Mouse (Mus musculus): ENCODE results near the gene Stard10.

Stard10 gene

DNA sequence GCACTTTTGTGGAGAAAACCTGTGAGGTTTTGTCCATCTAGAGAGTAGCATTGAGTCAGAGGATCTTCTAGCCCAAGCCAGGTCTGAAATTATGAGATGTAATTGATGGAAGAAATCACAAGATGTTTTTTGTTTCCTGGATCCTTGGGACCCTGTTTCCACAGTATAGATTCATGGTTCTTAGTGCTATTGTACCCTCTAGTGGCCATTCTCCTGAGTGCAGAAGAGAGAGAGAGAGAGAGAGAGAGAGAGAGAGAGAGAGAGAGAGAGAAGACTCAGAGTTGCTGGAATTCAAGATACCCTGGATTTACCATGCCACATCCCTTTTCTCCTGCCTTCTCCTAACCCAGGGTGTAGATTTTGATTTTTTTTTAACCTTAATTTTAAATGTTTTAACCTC lies 57.3 kb downstream of the Stard10 start:
- peak; percentile 71 to 76 for DNase-seq

DNA sequence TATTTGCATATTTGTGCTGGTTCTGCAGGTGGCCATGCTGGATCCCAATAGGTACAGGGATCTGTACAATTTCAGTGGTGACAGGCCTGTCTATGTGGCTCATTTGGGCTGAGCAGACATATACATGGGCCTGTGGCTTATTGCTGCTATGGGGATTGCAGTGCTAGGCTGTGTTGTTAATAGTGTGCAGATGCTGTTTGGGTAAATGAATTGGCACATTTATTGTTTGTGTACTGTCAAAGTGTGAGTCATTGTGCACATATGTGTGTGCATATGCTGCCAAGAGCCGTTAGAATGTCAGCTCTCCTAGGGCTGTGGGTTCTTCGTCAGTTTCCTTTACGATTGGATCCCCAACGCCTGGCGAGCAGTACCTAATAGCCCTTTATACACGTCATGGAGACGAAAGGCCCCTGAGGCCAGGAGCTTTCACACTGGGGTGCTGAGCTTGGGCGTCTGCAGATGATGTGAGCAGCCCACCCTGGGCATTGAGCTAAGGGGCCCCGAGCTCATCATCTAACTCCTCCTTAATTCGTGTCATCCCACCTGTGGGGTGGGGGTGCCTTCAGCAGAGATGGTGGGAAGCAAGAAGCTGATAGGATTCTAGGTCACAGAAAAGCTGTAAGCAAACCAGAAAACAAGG lies 59.9 kb downstream of the Stard10 start:
- no peak for DNase-seq

DNA sequence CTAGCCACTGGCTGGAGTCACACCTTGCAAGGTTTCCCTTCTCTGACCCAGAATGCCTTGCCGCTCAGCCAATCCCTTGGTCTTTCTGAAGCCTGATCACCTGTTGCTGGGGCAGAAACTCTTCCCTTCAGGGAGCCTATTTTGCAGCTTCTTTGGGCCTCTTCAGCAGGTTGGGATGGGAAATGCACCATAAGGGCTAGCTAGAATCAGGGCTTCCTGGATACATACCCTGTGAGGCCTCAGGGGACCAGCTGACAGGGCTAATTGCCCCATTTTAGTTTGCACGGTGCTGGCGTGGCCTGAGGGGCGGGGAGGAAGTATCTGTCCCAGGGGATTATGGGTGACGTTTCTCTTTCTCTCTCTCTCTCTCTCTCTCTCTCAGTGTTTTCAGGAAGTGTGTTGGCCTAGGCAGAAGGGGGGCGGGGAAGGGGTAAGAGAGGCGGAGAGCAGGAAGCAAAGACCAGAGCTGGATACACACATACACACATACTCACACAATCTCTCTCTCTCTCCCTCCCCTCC lies 60.9 kb downstream of the Stard10 start:
- no peak for DNase-seq

DNA sequence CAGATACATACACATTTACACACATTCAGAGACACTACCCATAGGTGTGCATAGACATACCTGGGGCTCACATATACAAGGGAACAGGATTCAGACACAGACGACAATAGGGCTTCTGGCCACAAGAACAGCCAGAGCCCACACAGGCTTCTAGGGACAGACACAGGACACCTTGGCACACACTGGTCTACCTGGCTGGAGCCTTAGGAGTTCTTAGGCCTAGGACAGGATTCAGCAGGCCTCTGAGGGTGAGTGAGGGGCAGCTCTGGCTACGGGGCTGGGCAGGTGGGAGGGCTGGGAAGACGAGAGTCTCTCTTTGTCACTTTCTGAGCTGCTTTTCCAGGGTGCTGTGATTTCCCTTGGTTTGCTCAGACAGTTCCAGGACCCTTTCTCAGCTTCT lies 61.4 kb downstream of the Stard10 start:
- DNase-seq, result no peak

DNA sequence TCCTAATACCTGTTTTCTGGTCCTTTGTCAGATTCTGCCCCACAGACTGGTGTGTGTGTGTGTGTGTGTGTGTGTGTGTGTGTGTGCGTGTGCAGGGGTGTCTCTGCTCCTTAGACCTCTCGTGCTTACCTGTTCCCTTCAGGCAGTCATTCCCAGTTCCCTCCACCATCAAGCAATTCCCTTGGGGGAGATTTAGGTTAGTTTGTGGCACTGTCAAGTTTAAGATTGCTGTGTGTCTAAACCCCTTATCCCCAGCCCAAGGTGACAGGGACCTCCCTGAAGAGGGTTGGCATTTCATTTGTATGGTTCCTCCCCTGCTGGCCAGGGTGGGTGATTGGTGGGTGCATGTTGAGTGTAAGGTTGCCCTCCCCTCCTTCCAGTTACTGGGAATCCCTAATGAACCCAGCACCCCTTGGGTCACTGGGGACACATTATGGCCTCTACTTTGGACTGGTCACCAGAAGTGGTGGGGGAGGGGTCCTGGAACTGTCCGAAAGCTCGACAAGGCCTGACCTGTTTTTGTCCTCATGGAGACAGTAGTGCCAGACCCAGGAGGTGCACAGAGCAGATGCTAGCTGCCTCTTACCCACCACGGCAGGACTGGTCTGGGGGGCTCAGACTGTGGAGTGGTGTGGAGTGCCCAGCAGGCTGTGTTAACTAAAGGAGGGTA lies 62.0 kb downstream of the Stard10 start:
- no peak for DNase-seq

DNA sequence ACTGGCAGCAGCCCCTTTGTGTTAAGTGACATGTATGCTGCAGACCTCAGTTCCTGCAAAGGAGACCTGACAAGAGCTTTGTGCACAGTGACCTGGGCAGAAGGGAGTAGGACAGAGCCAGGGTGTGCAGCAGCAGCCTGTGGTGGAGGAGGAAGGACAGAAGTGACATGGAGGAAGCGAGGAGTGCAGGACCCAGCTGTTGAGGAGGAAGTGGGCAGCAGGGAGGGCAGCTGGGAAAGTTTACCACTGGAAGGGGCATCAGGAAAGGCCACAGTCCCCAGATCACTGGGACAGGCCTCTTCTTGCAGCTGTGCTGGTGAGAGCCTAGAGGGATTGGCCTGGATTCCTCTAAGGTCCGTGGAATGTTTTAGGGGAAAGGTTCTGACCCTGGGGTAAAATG lies 62.8 kb downstream of the Stard10 start:
- no peak for DNase-seq

DNA sequence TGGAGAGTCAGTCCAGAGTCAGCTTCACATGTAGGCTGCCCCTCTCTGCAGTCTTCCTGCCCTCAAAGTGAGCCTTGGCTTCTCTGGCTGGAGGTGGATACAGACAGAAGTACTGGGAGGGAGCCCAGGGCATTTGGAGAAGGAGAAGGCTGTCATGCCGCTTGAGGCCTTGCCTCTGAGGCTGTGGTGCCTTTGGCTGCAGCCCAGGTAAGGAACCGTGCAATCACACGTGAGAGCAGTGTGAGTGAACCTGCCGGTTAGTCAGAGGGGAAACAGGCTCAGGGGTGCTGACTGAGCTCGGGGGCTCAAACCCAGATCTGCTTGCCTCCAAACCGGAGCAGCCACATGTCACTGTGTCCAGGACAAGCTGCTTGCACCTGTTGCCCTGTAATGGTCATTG lies 64.6 kb downstream of the Stard10 start:
- no peak for DNase-seq

DNA sequence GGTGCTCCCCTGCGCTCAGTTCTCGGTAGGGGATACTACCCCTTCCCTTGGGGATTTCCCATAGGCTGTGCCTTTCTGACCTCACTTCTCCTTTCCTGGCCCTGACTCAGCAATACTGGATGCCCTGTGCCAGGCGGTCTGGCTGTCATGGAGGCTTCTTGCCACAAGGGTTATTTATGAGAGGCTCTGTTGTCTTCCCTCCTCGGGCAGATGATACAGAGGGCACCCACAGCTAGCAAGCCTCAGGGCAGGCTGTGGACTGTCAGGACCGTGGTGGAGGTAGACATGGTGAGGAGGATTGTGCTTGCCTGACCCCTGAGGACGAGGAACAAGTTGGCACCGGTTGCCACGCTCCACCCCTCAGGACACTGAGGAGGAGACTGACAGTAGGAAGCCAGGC lies 65.5 kb downstream of the Stard10 start:
- DNase-seq, result no peak

DNA sequence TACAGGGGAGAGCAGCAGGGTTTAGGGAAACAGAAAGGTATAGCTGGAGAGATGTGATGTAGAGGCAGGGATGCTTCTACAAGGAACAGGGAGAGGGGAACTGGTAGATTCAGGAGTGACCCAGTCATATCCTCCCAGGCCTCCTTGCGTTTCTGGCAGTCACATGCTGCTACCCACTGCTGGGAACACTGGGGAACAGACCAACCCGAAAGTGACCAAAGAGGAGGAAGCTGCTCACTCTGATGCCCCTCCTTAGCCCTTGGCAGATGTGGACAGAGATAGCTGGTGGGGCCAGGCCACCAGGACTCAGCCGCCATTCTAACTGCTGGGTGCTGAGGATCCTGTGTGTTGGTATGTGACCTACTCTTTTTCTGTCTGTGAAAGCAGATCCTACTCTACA lies 66.9 kb downstream of the Stard10 start:
- DNase-seq, result no peak

DNA sequence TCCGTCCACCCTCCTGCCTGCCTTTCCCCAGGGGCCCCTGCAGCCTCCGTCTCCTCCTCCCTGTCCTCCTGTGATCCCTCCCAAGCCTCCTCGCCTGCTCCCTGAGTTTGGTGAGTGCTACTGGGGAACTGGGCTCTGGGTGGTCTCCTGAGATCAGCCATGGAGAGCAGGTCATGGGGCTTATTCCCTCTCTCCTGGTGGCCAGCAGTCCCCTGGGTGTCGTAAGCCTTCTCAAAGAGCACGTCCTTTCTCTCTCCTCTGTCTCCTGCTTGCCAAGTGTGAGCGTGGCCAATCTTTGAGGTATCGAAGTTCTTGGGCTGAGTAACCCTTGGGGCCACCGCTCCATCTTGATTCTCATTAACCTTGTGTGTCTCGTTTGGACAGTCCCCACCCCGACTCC lies 68.0 kb downstream of the Stard10 start:
- no peak for DNase-seq

DNA sequence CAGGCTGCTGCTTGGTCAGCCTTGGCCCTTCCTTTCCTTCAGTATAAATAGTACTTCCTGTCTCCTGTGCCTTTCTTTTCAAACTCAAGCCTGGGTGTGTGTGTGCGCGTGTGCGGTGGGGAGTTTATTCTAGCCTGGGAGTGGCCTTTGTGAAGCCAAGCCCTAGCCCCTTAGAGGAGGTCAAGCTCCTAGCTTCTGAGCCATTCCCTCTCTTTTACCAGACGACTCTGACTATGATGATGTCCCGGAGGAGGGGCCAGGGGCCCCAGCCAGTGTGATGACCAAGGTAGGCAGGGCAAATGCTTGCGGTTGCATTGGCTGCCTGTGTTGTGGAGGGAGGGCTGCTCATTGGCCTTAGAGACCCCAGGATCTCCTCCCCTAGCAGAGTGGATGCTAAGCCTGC lies 68.4 kb downstream of the Stard10 start:
- no peak for DNase-seq

DNA sequence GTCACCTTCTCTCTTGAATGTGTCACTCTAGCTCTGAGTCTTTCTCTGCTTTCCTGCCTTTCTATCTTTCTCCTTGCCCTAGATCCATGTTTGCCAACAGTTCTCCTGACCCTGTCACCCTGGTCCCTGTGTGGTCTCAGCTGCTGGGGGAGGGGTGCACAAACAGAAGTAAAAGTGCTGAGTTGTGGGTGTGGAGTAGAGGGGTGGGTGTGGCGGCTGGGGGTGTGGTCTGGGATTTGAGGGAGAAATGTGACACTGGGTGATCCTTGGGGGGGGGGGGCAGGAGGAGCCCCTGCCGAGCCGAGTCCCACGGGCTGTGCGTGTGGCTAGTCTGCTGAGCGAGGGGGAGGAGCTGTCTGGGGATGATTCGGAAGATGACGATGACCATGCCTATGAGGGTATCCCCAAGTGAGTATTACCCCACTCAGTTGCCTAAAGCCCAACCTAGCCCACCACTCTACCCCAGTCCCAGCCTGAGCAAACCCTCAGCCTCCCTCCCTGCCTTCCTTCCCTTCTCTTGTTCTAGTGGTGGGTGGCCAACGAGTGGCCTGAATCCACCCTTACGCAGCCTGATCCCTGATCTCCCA lies 69.1 kb downstream of the Stard10 start:
- no peak for DNase-seq

DNA sequence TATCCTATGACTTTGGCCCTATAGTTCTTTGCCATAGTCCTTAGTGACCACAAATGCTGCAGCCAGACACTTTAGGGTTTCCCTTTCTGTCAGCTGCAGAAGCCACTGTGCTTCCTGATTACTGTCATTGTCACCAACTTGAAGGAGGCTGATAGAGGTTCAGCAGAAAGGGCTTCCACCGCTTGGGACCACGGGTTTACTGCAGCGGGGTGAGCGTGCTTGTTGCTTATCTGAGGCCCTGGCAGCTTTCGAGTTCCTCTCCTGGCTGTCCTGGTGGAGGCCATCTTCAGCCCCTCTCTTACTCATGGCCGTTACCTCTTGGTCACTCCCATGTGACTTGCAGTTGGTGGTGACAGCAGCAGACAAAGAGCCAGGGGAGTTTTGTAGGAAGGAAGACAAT lies 72.4 kb downstream of the Stard10 start:
- no peak for DNase-seq

DNA sequence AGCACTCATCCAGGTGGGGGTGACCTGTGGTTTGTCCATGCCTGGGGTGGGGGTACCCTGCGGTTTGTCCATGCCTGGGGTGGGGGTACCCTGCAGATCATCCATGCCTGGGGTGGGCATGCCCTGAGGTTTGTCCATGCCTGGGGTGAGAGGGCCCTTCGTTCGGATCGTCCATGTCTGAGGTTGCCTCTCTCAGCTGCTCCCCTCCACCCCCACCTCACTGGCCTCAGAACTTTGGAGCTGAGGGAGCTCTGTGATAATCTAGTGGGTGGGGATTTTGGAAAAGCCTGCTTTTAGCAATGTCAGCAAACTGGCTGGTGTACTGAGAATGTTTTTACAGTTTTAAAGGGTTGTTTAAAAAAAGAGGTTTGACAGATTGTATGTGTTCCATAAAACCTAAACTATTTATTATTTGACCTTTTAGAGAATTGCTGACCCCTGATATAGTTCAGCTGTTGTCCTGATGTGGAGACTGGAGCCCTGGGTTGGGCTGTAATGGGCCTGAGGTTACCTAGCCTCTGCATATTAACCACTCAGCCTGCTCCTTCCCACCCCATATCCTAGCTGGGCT lies 75.1 kb downstream of the Stard10 start:
- no peak for DNase-seq

DNA sequence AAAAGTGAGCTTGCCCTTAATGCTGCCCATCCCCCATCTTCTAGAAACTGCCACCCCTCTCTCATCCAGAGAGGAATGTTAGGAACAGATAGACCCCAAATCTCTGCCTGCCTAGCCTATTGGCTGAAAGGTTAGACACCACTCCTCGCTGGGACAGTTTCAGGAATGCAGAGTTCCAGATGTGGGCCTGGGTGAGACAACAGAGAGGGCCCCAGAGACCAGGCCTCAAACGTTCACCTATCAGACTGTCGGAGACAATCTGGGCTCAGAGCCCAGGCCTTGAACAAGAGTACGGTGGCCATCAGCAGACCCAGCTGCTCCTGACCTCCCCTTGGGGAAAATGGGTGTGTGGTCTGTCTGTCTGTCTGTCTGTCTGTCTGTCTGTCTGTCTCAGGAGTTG lies 76.1 kb downstream of the Stard10 start:
- no peak for DNase-seq

DNA sequence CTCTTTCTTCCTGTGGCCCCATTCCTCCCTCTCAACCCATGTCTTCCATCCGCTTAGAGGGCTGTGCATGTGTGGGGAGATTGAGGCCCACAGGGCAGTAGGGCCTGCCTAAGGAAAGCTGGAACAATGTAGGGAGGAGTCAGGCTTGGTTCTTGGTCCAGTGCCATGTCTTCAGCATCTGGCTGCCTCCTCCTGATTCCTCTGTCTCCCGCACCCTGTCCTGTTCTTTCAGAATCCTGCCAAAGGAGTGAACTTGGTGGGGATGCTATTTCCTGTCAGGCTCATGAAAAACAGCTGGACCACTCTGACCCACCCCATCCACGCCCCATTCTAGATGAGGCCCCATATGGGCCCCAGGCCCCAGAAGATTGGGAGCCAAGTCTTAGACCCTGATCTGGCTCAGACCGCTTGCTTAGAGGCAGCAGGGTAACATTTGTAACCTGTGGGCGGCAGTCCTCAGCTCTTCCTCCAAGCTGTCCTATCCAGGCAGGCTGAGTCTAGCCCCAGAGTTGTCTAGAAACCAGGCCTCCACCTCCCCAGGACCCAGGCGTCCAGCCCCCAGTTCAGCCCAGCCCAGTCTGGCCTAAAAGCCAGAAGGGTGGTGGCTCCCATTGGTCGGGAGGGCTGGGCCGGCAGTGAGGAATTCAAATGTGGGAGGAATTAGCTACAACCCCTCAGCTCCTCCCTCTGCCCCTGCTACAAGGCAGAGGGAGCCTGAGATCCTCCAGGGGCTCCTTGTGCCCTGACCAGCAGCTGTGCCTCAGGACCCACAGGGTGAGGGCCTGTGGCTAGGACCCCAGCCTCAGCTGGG lies 77.0 kb downstream of the Stard10 start:
- DNase-seq, result no peak

DNA sequence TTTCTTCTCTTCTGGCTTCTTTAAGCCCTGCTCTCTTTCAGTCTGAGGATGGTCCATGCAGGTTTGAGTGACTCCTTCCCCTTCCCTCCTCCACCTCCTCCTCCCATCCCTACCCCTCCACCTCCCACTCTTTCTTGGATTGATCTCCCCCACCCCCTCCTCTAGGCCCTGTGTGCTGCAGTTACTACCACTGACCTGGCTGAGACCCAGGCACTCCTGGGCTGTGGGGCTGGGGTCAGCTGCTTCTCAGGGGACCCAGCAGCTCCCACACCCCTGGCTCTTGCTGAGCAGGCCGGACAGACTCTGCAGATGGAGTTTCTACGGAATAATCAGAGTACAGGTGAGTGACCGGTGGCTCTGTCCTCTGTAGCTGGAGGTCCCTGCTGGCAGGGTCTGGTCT lies 77.7 kb downstream of the Stard10 start:
- DNase-seq, result no peak

DNA sequence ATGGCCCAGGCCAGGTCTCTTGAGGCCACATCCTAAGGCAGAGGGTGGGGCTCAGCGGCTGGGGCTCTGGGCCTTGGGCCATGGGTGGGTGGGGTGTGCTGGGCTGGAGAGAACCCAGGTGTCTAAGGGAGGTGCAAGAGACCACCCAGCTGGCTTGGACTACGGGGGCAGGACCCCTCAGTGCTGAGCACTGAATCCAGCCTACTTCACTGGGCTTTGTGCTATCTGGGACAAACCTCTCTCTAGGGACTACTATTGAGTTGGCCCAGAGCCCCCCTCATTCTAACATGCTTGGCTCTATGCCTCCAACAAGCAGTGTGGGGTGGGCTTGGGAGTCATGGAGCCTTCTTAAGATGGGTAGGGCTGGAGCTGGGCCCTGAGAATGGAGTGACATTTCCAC lies 78.6 kb downstream of the Stard10 start:
- DNase-seq, result no peak

Measured in cerebellum, postnatal 14 days (tissue).